Mouse (Mus musculus): ENCODE results near the gene Frrs1l. TPM values are rescaled to one million over a fixed set of nuclear protein-coding genes. Genes with fewer than 3 reads are reported as not detected.

Gene Frrs1l
- polyA plus RNA-seq, 1 experiment from 2014 or later = 0.21 TPM

- whole genome bisulfite sequencing = 58% methylated on average over 8 of the region's 8 CpGs
- H3K9ac ChIP-seq = no peak overlapping the region
- H3K27me3 ChIP-seq (replicated peaks) = peaks cover 63% of the 10 kb centered on the region
- peaks cover 9% of the 10 kb centered on the region for H3K4me1 ChIP-seq
- no peak overlapping the region for H3K4me2 ChIP-seq
- no peak for ATAC-seq (ENCODE audit: extremely low read depth, insufficient number of reproducible peaks, low FRiP score, low TSS enrichment)
- H3K36me3 ChIP-seq = no peaks in the 10 kb centered on the region
- H3K4me3 ChIP-seq = no peak overlapping the region
- H3K9me3 ChIP-seq = no peaks in the 10 kb centered on the region
- no peak overlapping the region for H3K27ac ChIP-seq (replicated peaks)
Measured at GRCm38 (mm10) chr4:57011454-57012046, 21.4 kb upstream of the Frrs1l start.

DNA sequence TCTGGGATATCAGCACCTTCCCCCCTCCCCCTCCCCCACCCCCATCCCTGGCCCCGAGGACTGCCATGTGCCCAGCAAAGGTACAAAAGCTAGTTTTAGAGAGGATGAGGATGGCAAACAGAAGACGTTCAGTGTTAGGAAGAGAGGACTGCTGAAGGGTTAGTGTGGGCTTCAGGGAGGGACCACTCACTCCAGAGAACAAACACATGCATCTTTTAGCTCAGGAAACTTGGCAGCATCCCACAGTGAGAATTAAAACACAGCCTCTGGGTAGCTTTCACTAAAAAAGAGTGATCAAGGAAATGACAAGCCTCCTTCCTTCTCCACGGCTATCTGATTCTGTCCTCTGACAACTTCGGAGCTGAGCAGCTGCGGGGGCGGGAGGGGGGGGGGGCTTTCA lies 20.7 kb upstream of the Frrs1l start:
- no peak overlapping the region for H3K4me3 ChIP-seq
- H3K4me2 ChIP-seq = no peak overlapping the region
- ATAC-seq (ENCODE audit: extremely low read depth, insufficient number of reproducible peaks, low FRiP score, low TSS enrichment) = no peak
- H3K4me1 ChIP-seq = peaks cover 9% of the 10 kb centered on the region
- H3K36me3 ChIP-seq = no peaks in the 10 kb centered on the region
- 23% methylated on average over 6 of the region's 6 CpGs for WGBS
- no peak overlapping the region for H3K27ac ChIP-seq (replicated peaks)
- no peaks in the 10 kb centered on the region for H3K9me3 ChIP-seq
- H3K9ac ChIP-seq = no peak overlapping the region
- peaks cover 57% of the 10 kb centered on the region for H3K27me3 ChIP-seq (replicated peaks)

- Histone ChIP-seq H3K4me3 (no peak overlapping the region), H3K36me3 (no peaks in the 10 kb centered on the region), H3K4me1 (peaks cover 9% of the 10 kb centered on the region), H3K9me3 (no peaks in the 10 kb centered on the region), H3K9ac (no peak overlapping the region), H3K27me3 (replicated peaks) (peaks cover 52% of the 10 kb centered on the region), H3K4me2 (no peak overlapping the region), H3K27ac (replicated peaks) (no peak overlapping the region)
- ATAC-seq (ENCODE audit: extremely low read depth, insufficient number of reproducible peaks, low FRiP score, low TSS enrichment) = no peak
- 37% methylated on average over 5 of the region's 5 CpGs for WGBS
Measured at GRCm38 (mm10) chr4:57010425-57010824, 20.2 kb upstream of the Frrs1l start.

GRCm38 (mm10) chr4:57007717-57008116 lies 17.5 kb upstream of the Frrs1l start:
- peaks cover 9% of the 10 kb centered on the region for H3K4me1 ChIP-seq
- H3K4me3 ChIP-seq = no peak overlapping the region
- no peak for ATAC-seq (ENCODE audit: extremely low read depth, insufficient number of reproducible peaks, low FRiP score, low TSS enrichment)
- H3K27ac ChIP-seq (replicated peaks) = no peak overlapping the region
- H3K4me2 ChIP-seq = no peak overlapping the region
- no peaks in the 10 kb centered on the region for H3K36me3 ChIP-seq
- WGBS = 73% methylated on average over 9 of the region's 9 CpGs
- H3K27me3 ChIP-seq (replicated peaks) = peaks cover 37% of the 10 kb centered on the region
- no peaks in the 10 kb centered on the region for H3K9me3 ChIP-seq
- H3K9ac ChIP-seq = no peak overlapping the region

GRCm38 (mm10) chr4:57005011-57005410 lies 14.8 kb upstream of the Frrs1l start:
- Histone ChIP-seq H3K4me2 (no peak overlapping the region), H3K36me3 (no peaks in the 10 kb centered on the region), H3K4me1 (no peaks in the 10 kb centered on the region), H3K27me3 (replicated peaks) (peaks cover 18% of the 10 kb centered on the region), H3K4me3 (no peak overlapping the region), H3K27ac (replicated peaks) (no peak overlapping the region), H3K9ac (no peak overlapping the region), H3K9me3 (no peaks in the 10 kb centered on the region)
- no peak for ATAC-seq (ENCODE audit: extremely low read depth, insufficient number of reproducible peaks, low FRiP score, low TSS enrichment)
- 65% methylated on average over 8 of the region's 8 CpGs for WGBS

DNA sequence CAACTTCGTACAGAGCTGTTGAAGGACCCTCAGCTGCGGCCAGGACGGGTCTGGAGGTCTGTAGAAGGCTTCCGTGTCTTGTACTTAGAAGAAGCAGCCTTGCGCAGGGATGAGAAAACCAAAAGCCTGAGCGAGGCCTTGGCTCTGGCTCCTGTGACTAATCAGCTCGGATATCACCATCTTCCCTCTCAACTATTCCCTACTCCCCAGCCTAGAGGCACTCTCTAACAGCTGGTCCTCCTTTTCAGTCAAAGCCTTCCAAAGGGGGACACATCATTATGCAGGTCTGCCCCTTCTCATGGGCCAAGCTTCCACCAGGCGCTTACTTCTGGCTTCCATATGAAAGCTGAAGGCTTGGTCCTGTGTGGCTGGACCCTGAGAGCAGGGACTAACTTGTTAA lies 13.7 kb upstream of the Frrs1l start:
- Histone ChIP-seq H3K36me3 (no peaks in the 10 kb centered on the region), H3K9ac (no peak overlapping the region), H3K27me3 (replicated peaks) (peaks cover 8% of the 10 kb centered on the region), H3K4me1 (no peaks in the 10 kb centered on the region), H3K4me2 (no peak overlapping the region), H3K4me3 (no peak overlapping the region), H3K9me3 (no peaks in the 10 kb centered on the region), H3K27ac (replicated peaks) (no peak overlapping the region)
- no peak for ATAC-seq (ENCODE audit: extremely low read depth, insufficient number of reproducible peaks, low FRiP score, low TSS enrichment)
- 85% methylated on average over 8 of the region's 8 CpGs for whole genome bisulfite sequencing

GRCm38 (mm10) chr4:57002751-57003150 lies 12.6 kb upstream of the Frrs1l start:
- no peaks in the 10 kb centered on the region for H3K4me1 ChIP-seq
- no peaks in the 10 kb centered on the region for H3K9me3 ChIP-seq
- no peak overlapping the region for H3K27ac ChIP-seq (replicated peaks)
- no peak for ATAC-seq (ENCODE audit: extremely low read depth, insufficient number of reproducible peaks, low FRiP score, low TSS enrichment)
- WGBS = 64% methylated on average over 3 of the region's 3 CpGs
- H3K36me3 ChIP-seq = no peaks in the 10 kb centered on the region
- H3K4me3 ChIP-seq = no peak overlapping the region
- H3K27me3 ChIP-seq (replicated peaks) = 0 out of 2 replicates have a peak, but pooled peaks cover 3% of the 10 kb centered on the region
- H3K4me2 ChIP-seq = no peak overlapping the region
- H3K9ac ChIP-seq = no peak overlapping the region

- H3K4me3 ChIP-seq = no peak overlapping the region
- no peak overlapping the region for H3K4me2 ChIP-seq
- no peaks in the 10 kb centered on the region; the same call in 1 of the 2 replicates for H3K9me3 ChIP-seq
- no peak overlapping the region for H3K27ac ChIP-seq (replicated peaks)
- 82% methylated on average over 2 of the region's 2 CpGs for WGBS
- no peaks in the 10 kb centered on the region for H3K4me1 ChIP-seq
- H3K27me3 ChIP-seq (replicated peaks) = 0 out of 2 replicates have a peak, but pooled peaks cover 3% of the 10 kb centered on the region
- no peak overlapping the region for H3K9ac ChIP-seq
- no peaks in the 10 kb centered on the region for H3K36me3 ChIP-seq
- no peak for ATAC-seq (ENCODE audit: extremely low read depth, insufficient number of reproducible peaks, low FRiP score, low TSS enrichment)
Measured at GRCm38 (mm10) chr4:57001437-57001836, 11.2 kb upstream of the Frrs1l start.

GRCm38 (mm10) chr4:56993331-56993730 lies 3.1 kb upstream of the Frrs1l start:
- Histone ChIP-seq H3K27ac (replicated peaks) (no peak overlapping the region), H3K9ac (no peak overlapping the region), H3K27me3 (replicated peaks) (peaks cover 48% of the 10 kb centered on the region), H3K4me3 (no peak overlapping the region), H3K4me1 (peaks cover 9% of the 10 kb centered on the region), H3K36me3 (no peaks in the 10 kb centered on the region), H3K9me3 (peaks cover 6% of the 10 kb centered on the region), H3K4me2 (no peak overlapping the region)
- 74% methylated on average over 7 of the region's 7 CpGs for WGBS
- no peak for ATAC-seq (ENCODE audit: extremely low read depth, insufficient number of reproducible peaks, low FRiP score, low TSS enrichment)

- Histone ChIP-seq H3K4me2 (no peak overlapping the region), H3K4me3 (no peak overlapping the region), H3K36me3 (no peaks in the 10 kb centered on the region), H3K9me3 (peaks cover 8% of the 10 kb centered on the region), H3K9ac (no peak overlapping the region), H3K27ac (replicated peaks) (no peak overlapping the region), H3K27me3 (replicated peaks) (peaks cover 60% of the 10 kb centered on the region), H3K4me1 (peaks cover 9% of the 10 kb centered on the region)
- WGBS = 56% methylated on average over 2 of the region's 2 CpGs
- ATAC-seq (ENCODE audit: extremely low read depth, insufficient number of reproducible peaks, low FRiP score, low TSS enrichment) = no peak
Measured at GRCm38 (mm10) chr4:56991951-56992350, 1.8 kb upstream of the Frrs1l start.

GRCm38 (mm10) chr4:56989431-56990214 lies 568 bp downstream of the Frrs1l start:
- H3K36me3 ChIP-seq = no peaks in the 10 kb centered on the region
- H3K27me3 ChIP-seq (replicated peaks) = peaks cover 63% of the 10 kb centered on the region
- ATAC-seq (ENCODE audit: extremely low read depth, insufficient number of reproducible peaks, low FRiP score, low TSS enrichment) = no peak
- H3K27ac ChIP-seq (replicated peaks) = no peak overlapping the region
- H3K9ac ChIP-seq = peak overlapping the region; percentile 81
- H3K4me2 ChIP-seq = peak overlapping the region; percentile 99
- H3K4me3 ChIP-seq = peak overlapping the region; percentile 68
- peaks cover 9% of the 10 kb centered on the region for H3K4me1 ChIP-seq
- H3K9me3 ChIP-seq = peaks cover 8% of the 10 kb centered on the region
- 3% methylated on average over 45 of the region's 45 CpGs for WGBS

All from heart, embryonic 13.5 days (tissue).